Mouse (Mus musculus): ENCODE data around the gene Aoc3. TPM values are rescaled to one million over a fixed set of nuclear protein-coding genes. Genes with fewer than 3 reads are reported as not detected.

Gene Aoc3
- polyA plus RNA-seq, 1 experiment from 2014 or later: 5.1 TPM

GRCm38 (mm10) chr11:101311083-101311482 lies 19.3 kb upstream of the Aoc3 start:
- H3K9me3 ChIP-seq (ENCODE audit: control insufficient read depth, low read length): no peaks in the 10 kb centered on the region
- 83% methylated on average over 3 of the region's 3 CpGs for WGBS
- ATAC-seq (ENCODE audit: low FRiP score, low TSS enrichment): no peak

DNA sequence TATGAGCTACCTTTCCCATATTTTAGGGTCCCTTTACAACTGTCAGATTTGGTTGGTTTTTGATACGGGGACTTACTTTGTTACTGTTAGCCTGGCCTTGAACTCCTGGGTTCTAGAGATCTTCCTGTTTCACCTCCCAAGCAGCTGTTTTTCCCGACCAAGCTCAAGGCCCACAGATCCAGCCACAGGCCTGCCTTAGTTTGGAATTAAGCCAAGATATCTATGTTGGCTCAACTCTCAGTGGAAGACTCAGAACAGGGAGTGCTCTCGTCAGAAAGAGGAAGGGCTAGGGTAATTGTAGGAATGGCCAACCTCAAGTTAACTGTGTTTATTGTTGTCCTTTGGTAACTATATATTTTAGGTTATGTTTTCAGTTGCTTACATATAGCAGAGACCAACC lies 18.3 kb upstream of the Aoc3 start:
- Histone ChIP-seq H3K4me3 (ENCODE audit: low read depth, low read length) (no peak overlapping the region), H3K9ac (ENCODE audit: low read length) (no peak overlapping the region), H3K4me2 (replicated peaks; ENCODE audit: low read depth) (no peak overlapping the region), H3K27me3 (ENCODE audit: control insufficient read depth, insufficient read depth, low read length) (no peaks in the 10 kb centered on the region), H3K27ac (replicated peaks) (no peak overlapping the region), H3K4me1 (replicated peaks; ENCODE audit: control insufficient read depth, insufficient read depth) (peaks cover 3% of the 10 kb centered on the region; the same call in 1 of the 2 replicates), H3K9me3 (ENCODE audit: control insufficient read depth, low read length) (no peaks in the 10 kb centered on the region), H3K36me3 (ENCODE audit: control insufficient read depth, insufficient read depth, low read length) (no peaks in the 10 kb centered on the region)
- WGBS: 36% methylated on average over 3 of the region's 3 CpGs
- DNase-seq (ENCODE audit: low spot score): no peak
- no peak for ATAC-seq (ENCODE audit: low FRiP score, low TSS enrichment)
- TF ChIP-seq EP300 (optimal IDR thresholded peaks at IDR 0.05): no peak
- TF ChIP-seq CTCF (IDR thresholded peaks at IDR 0.05; ENCODE audit: low read depth): no peak

More at GRCm38 (mm10) chr11:101311083-101311482, 19.3 kb upstream of the Aoc3 start:
- H3K36me3 ChIP-seq (ENCODE audit: control insufficient read depth, insufficient read depth, low read length): no peaks in the 10 kb centered on the region
- H3K4me2 ChIP-seq (replicated peaks; ENCODE audit: low read depth): no peak overlapping the region
- no peaks in the 10 kb centered on the region for H3K27me3 ChIP-seq (ENCODE audit: control insufficient read depth, insufficient read depth, low read length)
- no peak overlapping the region for H3K4me3 ChIP-seq (ENCODE audit: low read depth, low read length)
- H3K27ac ChIP-seq (replicated peaks): no peak overlapping the region
- H3K9ac ChIP-seq (ENCODE audit: low read length): no peak overlapping the region
- no peak for TF ChIP-seq CTCF (IDR thresholded peaks at IDR 0.05; ENCODE audit: low read depth)
- TF ChIP-seq EP300 (optimal IDR thresholded peaks at IDR 0.05): no peak
- no peak for DNase-seq (ENCODE audit: low spot score)
- H3K4me1 ChIP-seq (replicated peaks; ENCODE audit: control insufficient read depth, insufficient read depth): no peaks in the 10 kb centered on the region

GRCm38 (mm10) chr11:101314567-101314966 lies 15.8 kb upstream of the Aoc3 start:
- Histone ChIP-seq H3K9me3 (ENCODE audit: control insufficient read depth, low read length) (no peaks in the 10 kb centered on the region), H3K9ac (ENCODE audit: low read length) (no peak overlapping the region), H3K4me1 (replicated peaks; ENCODE audit: control insufficient read depth, insufficient read depth) (peaks cover 3% of the 10 kb centered on the region; the same call in 1 of the 2 replicates), H3K27ac (replicated peaks) (no peak overlapping the region), H3K27me3 (ENCODE audit: control insufficient read depth, insufficient read depth, low read length) (no peaks in the 10 kb centered on the region), H3K4me3 (ENCODE audit: low read depth, low read length) (no peak overlapping the region), H3K36me3 (ENCODE audit: control insufficient read depth, insufficient read depth, low read length) (peaks cover 6% of the 10 kb centered on the region; the same call in 1 of the 2 replicates), H3K4me2 (replicated peaks; ENCODE audit: low read depth) (no peak overlapping the region)
- TF ChIP-seq EP300 (optimal IDR thresholded peaks at IDR 0.05) (no peak), CTCF (IDR thresholded peaks at IDR 0.05; ENCODE audit: low read depth) (0 out of 2 replicates have a peak, but pooled peaks have one; percentile 27)
- ATAC-seq (ENCODE audit: low FRiP score, low TSS enrichment): no peak
- 87% methylated on average over 1 of the region's 1 CpGs for WGBS
- no peak for DNase-seq (ENCODE audit: low spot score)

GRCm38 (mm10) chr11:101315082-101315650 lies 15.2 kb upstream of the Aoc3 start:
- 76% methylated on average over 8 of the region's 8 CpGs for WGBS
- peaks cover 10% of the 10 kb centered on the region; the same call in 1 of the 2 replicates for H3K36me3 ChIP-seq (ENCODE audit: control insufficient read depth, insufficient read depth, low read length)

GRCm38 (mm10) chr11:101315665-101316500 lies 14.5 kb upstream of the Aoc3 start, which contains the start of gene Psme3:
Psme3 (plus strand) TSS chr11:101316213.
- ATAC-seq (ENCODE audit: low FRiP score, low TSS enrichment) (peak; percentile 94), DNase-seq (ENCODE audit: low spot score) (peak; percentile 94)
- peak within 1 kb of the TSS; percentile 88 for H3K4me2 ChIP-seq (replicated peaks; ENCODE audit: low read depth)
- peaks cover 3% of the 10 kb centered on the region; the same call in 1 of the 2 replicates for H3K4me1 ChIP-seq (replicated peaks; ENCODE audit: control insufficient read depth, insufficient read depth)
- TF ChIP-seq CTCF (IDR thresholded peaks at IDR 0.05; ENCODE audit: low read depth): peak; percentile 12; the same call in 1 of the 2 replicates
- peak; percentile 15 for TF ChIP-seq EP300 (optimal IDR thresholded peaks at IDR 0.05)
- peak within 1 kb of the TSS; percentile 78 for H3K27ac ChIP-seq (replicated peaks)
- under 1% methylated on average over 49 of the region's 62 CpGs for WGBS
- no peaks in the 10 kb centered on the region for H3K27me3 ChIP-seq (ENCODE audit: control insufficient read depth, insufficient read depth, low read length)
- H3K4me3 ChIP-seq (ENCODE audit: low read depth, low read length): peak within 1 kb of the TSS; percentile 95
- no peaks in the 10 kb centered on the region for H3K9me3 ChIP-seq (ENCODE audit: control insufficient read depth, low read length)
- peak within 1 kb of the TSS; percentile 91 for H3K9ac ChIP-seq (ENCODE audit: low read length)
- H3K36me3 ChIP-seq (ENCODE audit: control insufficient read depth, insufficient read depth, low read length): peaks cover 17% of the 10 kb centered on the region

More at GRCm38 (mm10) chr11:101315082-101315650, 15.2 kb upstream of the Aoc3 start:
- H3K4me1 ChIP-seq (replicated peaks; ENCODE audit: control insufficient read depth, insufficient read depth): peaks cover 3% of the 10 kb centered on the region; the same call in 1 of the 2 replicates
- H3K9me3 ChIP-seq (ENCODE audit: control insufficient read depth, low read length): no peaks in the 10 kb centered on the region
- no peaks in the 10 kb centered on the region for H3K27me3 ChIP-seq (ENCODE audit: control insufficient read depth, insufficient read depth, low read length)
- no peak for TF ChIP-seq CTCF (IDR thresholded peaks at IDR 0.05; ENCODE audit: low read depth)
- no peak for TF ChIP-seq EP300 (optimal IDR thresholded peaks at IDR 0.05)
- peak overlapping the region; percentile 78 for H3K27ac ChIP-seq (replicated peaks)
- ATAC-seq (ENCODE audit: low FRiP score, low TSS enrichment) (no peak), DNase-seq (ENCODE audit: low spot score) (no peak)
- peak overlapping the region; percentile 91 for H3K9ac ChIP-seq (ENCODE audit: low read length)
- H3K4me2 ChIP-seq (replicated peaks; ENCODE audit: low read depth): peak overlapping the region; percentile 88
- peak overlapping the region; percentile 95 for H3K4me3 ChIP-seq (ENCODE audit: low read depth, low read length)
